Mouse (Mus musculus) thymus, postnatal 10 days (tissue): ENCODE data around the gene Srsf5.
"Not testable (repeated sequence)": the region's sequence is repeated elsewhere in the genome, so short reads cannot be mapped to it uniquely, and the experiment has no call there.

Source experiments
- DNase-seq, 2 experiments: peaks; one replicate each; pipeline ENCODE4 v3.0.0; 2021; ENCODE audit warnings: low spot score in 2 of 2

Gene Srsf5

GRCm38 (mm10) chr12:80945334-80945995 lies at the start of gene Srsf5:
Gene Srsf5 (plus strand): TSS chr12:80945504.
- DNase-seq: peak; percentile 98 to 99

GRCm38 (mm10) chr12:80909631-80910030 lies 35.7 kb upstream of the Srsf5 start:
- no peak for DNase-seq

DNA sequence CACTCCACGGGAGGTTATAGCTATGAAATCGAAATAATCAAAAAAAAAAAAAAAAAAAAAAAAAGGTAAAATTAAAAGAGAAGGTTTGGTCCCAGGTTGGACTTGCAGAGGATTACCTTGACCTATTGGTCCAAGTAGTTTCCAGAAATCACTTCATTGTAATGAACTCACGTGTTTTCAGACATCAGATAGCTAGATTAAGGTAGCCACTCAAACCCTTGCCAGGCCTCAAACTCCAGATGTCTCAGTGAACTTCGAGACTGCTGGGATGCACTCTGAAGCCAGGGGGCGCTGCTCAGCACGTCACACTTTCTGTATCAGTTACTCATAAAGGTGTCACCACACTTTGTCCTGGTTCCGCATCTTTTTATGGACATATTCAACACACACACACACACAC lies 27.5 kb upstream of the Srsf5 start:
- peak in 1 of 2 experiments; percentile 68 for DNase-seq

GRCm38 (mm10) chr12:80921301-80921700 lies 24.0 kb upstream of the Srsf5 start:
- no peak for DNase-seq

DNA sequence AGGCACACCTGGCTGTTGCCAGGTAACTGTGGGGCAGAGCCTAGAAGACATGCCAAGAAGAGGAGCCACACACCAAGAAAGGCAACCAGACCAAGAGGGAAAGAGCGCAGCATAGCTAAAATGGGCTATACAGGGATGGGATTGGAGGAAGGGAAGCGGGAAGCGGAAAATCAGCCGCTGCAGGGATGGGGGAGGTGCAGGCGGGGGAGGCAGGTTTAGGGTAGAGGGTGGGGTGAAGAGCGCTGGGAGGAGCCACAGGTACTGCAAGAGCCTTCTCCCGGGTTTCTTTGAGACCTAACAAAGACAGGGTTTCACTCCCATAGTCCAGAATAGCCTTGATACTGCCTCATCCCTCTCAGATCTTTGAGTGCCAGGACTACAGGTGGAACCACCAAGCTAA lies 22.4 kb upstream of the Srsf5 start:
- no peak for DNase-seq

DNA sequence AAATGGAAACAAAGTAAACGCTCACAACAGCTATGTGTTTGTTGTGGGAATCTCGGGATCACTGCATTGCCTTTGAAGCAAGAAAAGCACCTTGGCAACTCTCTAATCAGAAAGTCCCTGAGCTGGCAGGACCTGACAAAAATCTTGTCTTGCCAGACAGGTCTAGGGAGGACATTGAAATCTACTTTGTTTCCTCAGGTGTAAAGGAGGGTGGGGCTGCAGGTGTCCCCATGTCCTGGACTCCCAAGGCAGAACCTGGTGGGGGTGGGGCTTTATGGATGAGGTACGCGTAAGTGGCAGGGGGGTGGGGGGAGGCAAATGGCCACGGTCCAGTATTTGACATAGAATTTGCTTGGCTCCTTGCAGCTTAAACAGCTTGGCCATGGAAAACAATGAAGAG lies 21.7 kb upstream of the Srsf5 start:
- no peak for DNase-seq

DNA sequence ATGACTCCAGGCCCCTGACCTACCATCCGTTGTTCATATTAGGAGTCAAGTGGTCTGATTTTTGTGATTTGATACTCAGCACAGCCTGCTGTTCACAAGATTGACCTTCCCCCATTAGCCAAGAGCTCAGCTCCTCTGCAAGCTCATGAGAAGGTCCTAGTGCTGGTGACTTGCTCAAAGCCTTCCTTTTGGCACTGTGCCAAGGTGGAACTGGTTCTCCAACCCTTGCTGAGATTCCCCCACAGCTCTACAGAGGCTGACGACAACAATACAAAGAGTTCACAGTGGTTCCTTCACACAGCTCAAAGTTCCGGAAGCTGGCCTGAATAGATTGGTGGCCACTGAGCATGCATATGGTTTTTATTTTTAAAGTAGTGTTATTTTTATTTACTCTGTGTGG lies 21.1 kb upstream of the Srsf5 start:
- DNase-seq: no peak

DNA sequence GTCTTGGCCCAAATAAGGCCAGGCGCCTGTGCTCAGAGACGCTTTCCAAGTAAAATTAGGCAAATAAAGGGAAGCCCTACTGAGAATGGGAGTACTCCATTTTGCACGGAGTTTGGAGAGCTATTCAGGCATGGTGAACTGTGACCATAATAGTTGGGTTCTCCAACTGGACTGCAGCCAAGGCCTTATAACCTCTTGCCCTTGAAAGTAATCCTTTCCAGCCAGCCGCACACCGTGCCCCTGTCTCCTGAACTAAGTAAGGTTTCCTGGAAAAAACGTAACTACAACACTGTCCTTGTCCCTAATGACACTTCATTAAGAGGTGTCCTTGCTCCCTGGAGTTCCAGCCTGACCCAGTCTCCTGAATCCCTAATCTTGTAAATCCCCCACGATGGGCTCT lies 19.4 kb upstream of the Srsf5 start:
- no peak for DNase-seq

- DNase-seq: no peak
Measured at GRCm38 (mm10) chr12:80926550-80926949, 18.8 kb upstream of the Srsf5 start.

- DNase-seq: no peak
Measured at GRCm38 (mm10) chr12:80927518-80927917, 17.8 kb upstream of the Srsf5 start.

DNA sequence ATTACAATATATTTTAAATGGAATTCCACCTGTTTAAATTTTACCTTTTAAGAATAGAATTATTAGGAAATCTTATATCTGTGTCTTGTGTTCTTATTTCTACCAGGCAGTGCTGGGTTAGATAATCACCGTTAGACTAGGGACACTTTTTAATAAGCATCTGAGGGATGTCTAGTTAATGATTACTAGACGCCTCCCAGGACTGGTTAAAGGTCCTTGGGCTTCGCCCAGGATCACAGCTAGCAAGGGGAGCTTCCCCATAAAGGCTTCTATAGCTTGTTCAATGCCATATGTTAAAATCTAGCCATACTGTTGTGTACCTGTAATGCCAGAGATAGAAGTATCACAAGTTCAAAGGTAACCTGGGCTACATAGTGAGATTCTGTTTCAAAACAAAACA lies 16.4 kb upstream of the Srsf5 start:
- no peak for DNase-seq

GRCm38 (mm10) chr12:80930141-80930540 lies 15.2 kb upstream of the Srsf5 start:
- no peak for DNase-seq

DNA sequence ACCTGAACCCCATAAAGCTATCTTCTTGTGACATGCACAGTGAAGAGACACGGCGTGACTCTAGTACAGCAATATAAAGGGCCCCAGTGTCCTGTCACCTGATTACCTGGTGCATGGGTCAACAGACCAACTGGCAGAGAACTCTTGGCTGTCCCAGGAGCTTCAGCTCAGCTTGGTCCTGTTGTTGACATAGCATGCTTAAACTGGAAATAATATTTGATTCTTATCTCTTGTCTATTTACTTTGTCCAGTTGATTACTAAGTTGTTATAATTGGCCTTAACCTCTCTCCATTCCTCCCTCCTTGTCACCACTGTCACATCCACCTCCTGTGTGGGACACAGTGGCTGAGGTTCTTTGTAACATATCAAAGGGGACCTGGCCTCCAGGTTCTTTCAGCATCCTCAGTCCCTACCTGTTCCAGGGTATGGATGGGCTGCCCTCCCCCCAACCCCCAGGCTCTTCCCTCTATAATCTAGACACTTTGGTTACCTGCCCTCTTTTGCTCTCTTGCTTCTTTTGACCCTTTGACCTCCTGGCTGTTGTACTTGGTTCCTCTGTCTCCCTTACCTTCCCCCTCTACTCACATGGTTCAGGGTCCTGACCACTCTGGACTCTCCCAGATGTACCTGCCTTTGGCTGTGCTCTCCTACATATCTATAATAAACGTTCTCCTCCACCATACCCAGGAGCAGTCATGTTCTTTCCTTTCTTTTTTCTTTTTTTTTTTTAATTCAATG lies 13.7 kb upstream of the Srsf5 start:
- no peak for DNase-seq

- DNase-seq: no peak
Measured at GRCm38 (mm10) chr12:80932865-80933264, 12.4 kb upstream of the Srsf5 start.

DNA sequence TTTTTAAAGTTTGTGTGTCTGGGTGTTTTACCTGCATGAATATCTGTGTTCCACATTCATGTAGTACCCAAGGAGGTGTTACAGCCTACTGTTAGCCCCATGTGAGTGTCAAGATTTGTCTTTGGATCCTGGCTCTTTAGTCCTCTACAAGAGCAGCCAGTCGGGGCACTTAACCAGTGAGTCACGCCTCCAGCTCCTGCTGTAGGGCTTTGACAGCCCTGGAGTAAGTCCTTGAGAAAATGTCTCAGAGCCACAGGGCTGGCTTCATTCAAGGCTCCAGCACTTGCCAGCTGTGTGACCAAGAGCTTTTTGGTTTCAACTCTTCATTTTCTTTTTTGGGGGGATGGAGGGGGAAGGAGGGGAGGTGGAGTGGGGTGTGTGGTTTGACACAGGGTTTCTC lies 8.6 kb upstream of the Srsf5 start:
- DNase-seq: no peak

GRCm38 (mm10) chr12:80937331-80938029 lies 7.8 kb upstream of the Srsf5 start:
- DNase-seq: no peak

DNA sequence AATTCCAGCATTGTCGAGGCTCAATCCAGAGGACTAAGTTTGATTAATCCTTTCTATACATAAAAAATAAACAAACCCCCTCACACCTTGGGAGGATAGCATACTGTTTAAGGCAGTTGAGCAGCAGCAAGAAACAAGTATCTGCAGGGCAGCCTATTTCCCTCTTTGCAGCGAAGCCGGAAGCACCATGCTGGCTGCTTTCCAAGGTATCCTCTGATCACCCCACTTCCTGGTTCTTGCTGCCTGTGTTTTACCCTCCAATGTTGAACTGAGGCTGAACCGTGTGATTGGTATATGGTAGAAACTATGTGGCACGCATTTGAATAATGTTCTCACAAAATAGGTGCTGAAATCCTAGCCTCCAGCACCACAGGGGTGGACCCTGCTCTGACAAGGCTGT lies 6.7 kb upstream of the Srsf5 start:
- DNase-seq: peak; percentile 67 to 76

- DNase-seq: no peak
Measured at GRCm38 (mm10) chr12:80939165-80939564, 6.1 kb upstream of the Srsf5 start.

- peak; percentile 40 to 62 for DNase-seq
Measured at GRCm38 (mm10) chr12:80941886-80942285, 3.4 kb upstream of the Srsf5 start.

DNA sequence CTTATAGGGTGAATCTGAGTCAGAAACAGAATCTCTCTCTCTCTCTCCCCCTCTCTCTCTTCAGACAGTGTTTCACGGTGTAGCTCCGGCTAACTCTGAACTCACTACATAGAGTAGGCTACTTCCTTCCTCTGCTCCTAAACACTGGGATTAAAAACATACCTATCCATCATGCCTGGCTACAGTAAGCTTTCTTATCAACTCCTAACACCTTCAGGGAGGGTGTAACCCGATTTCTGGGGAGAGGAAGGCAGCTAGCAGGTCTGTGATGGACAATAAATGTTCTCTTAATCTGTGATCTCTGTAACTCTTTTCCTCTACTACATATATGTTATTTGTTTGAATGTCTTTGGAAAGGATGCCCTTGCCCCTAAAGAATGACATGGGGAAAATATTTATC lies 1.9 kb upstream of the Srsf5 start:
- DNase-seq: no peak

DNA sequence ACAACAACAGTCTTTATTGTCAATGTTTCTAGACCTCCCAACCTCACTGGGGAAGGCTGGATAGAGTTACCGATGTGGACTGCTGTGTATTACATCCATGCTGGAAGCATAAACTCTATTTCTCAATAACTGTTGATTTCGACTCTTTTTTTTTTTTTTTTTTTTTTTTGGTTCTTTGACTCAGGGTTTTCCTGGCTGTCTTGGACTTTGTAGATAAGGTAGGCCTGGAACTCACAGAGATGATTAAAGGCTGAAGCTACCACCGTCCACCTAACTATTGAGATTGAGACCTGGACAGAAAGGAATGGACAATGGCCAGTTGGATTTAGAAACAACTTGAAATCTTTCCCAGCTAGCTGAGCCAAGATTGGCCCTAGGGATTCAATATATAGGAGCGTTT lies 1.1 kb upstream of the Srsf5 start:
- no peak for DNase-seq

DNA sequence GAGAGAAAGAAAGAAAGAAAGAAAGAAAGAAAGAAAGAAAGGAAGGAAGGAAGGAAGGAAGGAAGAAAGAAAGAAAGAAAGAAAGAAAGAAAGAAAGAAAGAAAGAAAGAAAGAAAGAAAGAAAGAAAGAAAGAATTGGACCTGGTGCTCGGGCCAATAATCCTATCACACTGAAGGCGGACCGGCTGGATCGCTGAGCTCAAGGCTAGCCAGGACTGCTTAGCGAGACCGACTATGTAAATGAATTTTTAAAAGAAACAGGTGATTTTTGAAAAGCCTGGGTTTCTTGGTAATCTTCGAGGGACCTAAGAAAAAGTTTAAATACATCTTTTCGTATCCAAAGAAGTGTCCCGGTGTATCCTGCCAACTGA lies 356 bp upstream of the Srsf5 start:
- DNase-seq: not testable (repeated sequence)

GRCm38 (mm10) chr12:80945996-80946355 lies 672 bp downstream of the Srsf5 start:
- DNase-seq: peak; percentile 92 to 95
